Mouse (Mus musculus) heart, embryonic 15.5 days (tissue): ENCODE measurements at regions not wholly inside any gene's neighbourhood (a gene's known extent, or its start where the extent isn't known, plus 50 kb on each side); places are given as distances from the start of the nearest gene placed in this dataset.
A peak's percentile ranks its signal among the peaks of the same experiment; 100 is the strongest.

Source experiments
- ATAC-seq: fragments of 200-750 bp; cut with Nextera tagmentation; replicated peaks from 2 replicates; pipeline ENCODE4 v1.8.0; 2017; ENCODE audit warnings: low read depth, moderate TSS enrichment; ENCODE audit not compliant: insufficient number of reproducible peaks, insufficient read depth, low FRiP score
- H3K27ac ChIP-seq: fragments of 300-500 bp; sonication (generic); 2 replicates; pipeline ENCODE4 v1.5.1; 2015; ENCODE audit warnings: mild to moderate bottlenecking, inconsistent platforms
- H3K27me3 ChIP-seq: fragments of 300-500 bp; sonication (generic); 2 replicates; pipeline ENCODE4 v1.6.1; 2015; ENCODE audit warnings: inconsistent platforms
- H3K36me3 ChIP-seq: fragments of 300-500 bp; sonication (generic); 2 replicates; pipeline ENCODE4 v1.6.1; 2015; ENCODE audit warnings: mild to moderate bottlenecking, inconsistent platforms
- H3K4me1 ChIP-seq: fragments of 300-500 bp; sonication (generic); replicated peaks from 2 replicates; pipeline ENCODE4 v1.6.1; 2015; ENCODE audit warnings: inconsistent platforms
- H3K4me2 ChIP-seq: fragments of 300-500 bp; sonication (generic); 2 replicates; pipeline ENCODE4 v1.6.1; 2015; ENCODE audit warnings: inconsistent platforms, mild to moderate bottlenecking, moderate library complexity
- H3K4me3 ChIP-seq: fragments of 300-500 bp; sonication (generic); 2 replicates; pipeline ENCODE4 v1.5.1; 2015; ENCODE audit warnings: mild to moderate bottlenecking, inconsistent platforms
- H3K9ac ChIP-seq: fragments of 300-500 bp; sonication (generic); 2 replicates; pipeline ENCODE4 v1.6.1; 2015; ENCODE audit warnings: mild to moderate bottlenecking, inconsistent platforms
- H3K9me3 ChIP-seq: fragments of 300-500 bp; sonication (generic); replicated peaks from 2 replicates; pipeline ENCODE4 v1.6.1; 2016; ENCODE audit warnings: inconsistent platforms
- WGBS: fragments of 180-500 bp; shearing (Covaris S2); methylation state at CpG from one replicate; pipeline ENCODE4 v1.1.7; 2015; ENCODE audit warnings: mixed read lengths; 5-methylcytosine and 5-hydroxymethylcytosine counted together

DNA sequence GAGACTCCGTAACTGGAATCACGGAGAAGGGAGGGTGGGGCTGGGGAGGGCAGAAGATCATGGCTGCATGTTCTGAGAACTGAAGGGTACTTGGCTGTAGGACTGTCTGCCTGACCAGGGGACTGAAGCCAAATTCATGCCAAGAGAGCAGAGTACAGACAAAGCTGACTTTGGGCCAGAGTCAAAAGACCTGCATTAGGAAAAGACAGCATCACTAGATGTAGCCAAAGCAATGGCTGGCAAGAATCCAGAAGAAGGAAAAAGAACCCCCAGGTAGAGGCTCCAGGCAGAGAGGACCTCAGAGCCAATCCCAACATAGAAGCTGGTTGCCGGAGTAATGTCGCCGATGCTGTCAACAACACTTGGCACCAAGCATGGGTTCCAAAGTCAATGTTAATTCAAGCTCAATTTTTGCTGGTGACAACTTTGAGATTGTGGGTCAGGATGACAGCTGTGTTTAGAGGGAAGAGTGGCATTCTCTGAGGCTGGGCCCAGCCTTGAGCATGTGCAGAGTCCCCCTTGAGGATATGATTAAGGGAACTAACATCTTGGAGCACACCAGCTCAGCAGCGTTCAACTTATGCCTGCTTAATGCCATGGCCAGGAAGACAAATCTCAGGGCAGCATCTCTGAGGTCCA, 124.7 kb downstream of the Erv3 start:
- Histone ChIP-seq H3K4me2 (no peak overlapping the region), H3K9ac (no peak overlapping the region), H3K36me3 (no peaks in the 10 kb centered on the region), H3K4me1 (0 out of 2 replicates have a peak, but pooled peaks cover 2% of the 10 kb centered on the region), H3K27me3 (no peaks in the 10 kb centered on the region), H3K4me3 (no peak overlapping the region), H3K27ac (no peak overlapping the region), H3K9me3 (no peaks in the 10 kb centered on the region)
- WGBS, result 68% methylated on average over 6 of the region's 6 CpGs
- 0 out of 2 replicates have a peak, but pooled peaks have one; percentile 50 for ATAC-seq

DNA sequence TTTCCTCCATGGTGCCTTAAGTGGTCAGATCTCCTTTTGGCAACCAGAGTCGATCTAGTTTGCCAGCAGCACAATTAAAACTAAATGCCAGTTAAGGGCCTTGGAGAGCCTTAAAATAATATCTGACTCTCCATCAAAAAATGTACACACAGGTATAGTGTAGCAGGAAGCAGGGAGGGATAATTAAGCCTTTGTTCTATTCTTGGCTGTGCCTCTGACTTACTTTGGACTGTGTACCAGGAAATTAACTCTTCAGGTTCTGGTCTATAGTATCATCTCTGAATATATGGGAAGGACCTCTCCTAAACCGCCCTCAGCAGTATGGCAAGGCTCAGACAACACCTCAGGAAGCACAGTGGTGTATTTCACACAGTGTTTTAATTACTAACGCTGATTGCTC, 133.0 kb downstream of the Erv3 start:
- Histone ChIP-seq H3K27me3 (no peaks in the 10 kb centered on the region), H3K36me3 (no peaks in the 10 kb centered on the region), H3K27ac (no peak overlapping the region), H3K9me3 (no peaks in the 10 kb centered on the region), H3K9ac (no peak overlapping the region), H3K4me2 (no peak overlapping the region), H3K4me1 (no peaks in the 10 kb centered on the region), H3K4me3 (no peak overlapping the region)
- 73% methylated on average over 3 of the region's 3 CpGs for WGBS
- no peak for ATAC-seq

DNA sequence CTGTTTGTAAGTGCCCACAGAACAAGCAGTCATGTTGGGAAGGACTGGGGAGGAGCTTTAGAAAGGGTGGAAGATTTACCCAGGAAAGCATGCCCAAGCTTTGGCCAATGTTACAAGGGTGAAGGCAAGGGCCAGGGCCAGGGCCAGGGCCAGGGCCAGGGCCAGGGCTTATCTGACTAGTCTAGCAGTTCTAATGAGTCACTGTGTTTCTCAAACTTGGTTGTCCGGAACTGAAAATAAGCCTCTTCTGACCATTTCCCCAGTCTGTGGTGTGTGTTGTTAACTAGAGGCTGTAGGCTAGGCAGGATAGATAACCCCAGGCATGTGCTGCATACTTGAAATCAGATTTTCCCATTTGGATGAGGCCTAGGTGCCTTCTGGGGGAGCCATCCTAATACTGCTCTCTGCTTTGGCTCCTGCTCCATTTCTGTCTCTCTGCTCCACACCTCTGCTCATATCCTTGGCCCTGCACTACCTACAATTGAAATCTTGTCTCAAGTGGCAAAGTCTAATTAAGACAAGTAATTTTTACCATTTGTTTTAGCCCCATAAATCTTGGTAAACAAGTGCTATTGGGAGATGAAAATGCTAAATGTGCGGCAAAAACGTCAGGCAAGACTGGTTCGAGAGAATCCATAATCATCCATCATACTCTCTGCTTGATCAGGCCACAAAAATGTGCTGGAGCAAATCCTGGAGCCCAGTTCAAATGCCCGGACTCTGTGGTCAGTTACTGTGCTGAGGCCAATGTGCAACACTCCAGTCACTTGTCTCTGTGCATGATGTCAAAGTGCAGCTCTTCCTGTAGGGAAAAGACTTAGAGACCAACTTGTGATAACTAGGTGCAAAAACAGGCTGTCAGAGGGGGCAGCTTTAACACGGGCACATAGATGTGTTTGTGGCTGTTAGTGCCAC, 137.7 kb downstream of the Erv3 start:
- no peak overlapping the region for H3K27ac ChIP-seq
- no peak overlapping the region for H3K4me2 ChIP-seq
- H3K27me3 ChIP-seq, result no peaks in the 10 kb centered on the region
- no peaks in the 10 kb centered on the region for H3K36me3 ChIP-seq
- WGBS, result 83% methylated on average over 6 of the region's 6 CpGs
- peaks cover 3% of the 10 kb centered on the region; the same call in 1 of the 2 replicates for H3K4me1 ChIP-seq
- no peak for ATAC-seq
- H3K9ac ChIP-seq, result no peak overlapping the region
- H3K4me3 ChIP-seq, result no peak overlapping the region
- no peaks in the 10 kb centered on the region for H3K9me3 ChIP-seq

DNA sequence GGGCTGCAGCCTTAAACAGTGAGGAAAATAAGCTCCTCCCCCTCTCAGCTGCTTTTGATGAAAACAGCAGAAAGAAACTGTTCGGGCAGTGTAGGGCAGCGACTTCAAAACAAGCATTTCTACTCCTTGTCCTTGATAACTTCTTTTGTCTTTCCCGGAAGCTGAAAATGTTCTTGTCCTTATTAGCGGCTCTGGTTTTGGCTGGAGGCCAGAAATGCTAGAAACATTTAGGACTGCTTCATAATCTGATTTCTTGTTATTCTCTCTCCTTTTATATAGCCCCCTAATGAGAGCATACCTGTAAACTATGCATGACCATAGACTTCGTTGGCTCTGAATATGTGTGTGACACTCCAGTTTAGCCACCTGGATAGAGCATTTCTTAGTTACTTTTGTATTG, 142.0 kb downstream of the Erv3 start:
- 64% methylated on average over 5 of the region's 5 CpGs for WGBS

DNA sequence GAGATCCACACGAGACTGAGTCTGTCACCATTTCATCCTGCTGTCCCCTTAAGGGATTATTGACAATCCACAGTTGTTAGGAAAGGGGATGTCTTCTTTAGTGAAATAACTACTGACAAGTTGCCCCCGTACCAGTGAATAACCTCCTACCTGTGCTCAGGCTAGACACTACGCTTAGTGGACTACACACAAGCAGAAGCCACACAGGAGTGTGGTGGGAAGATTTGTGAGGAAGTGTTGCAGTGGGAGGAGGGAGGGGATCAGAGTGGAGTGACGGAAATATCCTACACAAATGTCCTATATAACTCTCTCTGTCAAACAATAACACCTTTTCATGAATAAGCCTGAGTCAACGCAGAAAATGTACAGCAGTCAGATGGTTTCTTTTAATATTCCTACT, 142.7 kb downstream of the Erv3 start:
- Histone ChIP-seq H3K9me3 (no peaks in the 10 kb centered on the region), H3K9ac (no peak overlapping the region), H3K4me2 (no peak overlapping the region), H3K27ac (no peak overlapping the region), H3K4me1 (peaks cover 3% of the 10 kb centered on the region; the same call in 1 of the 2 replicates), H3K27me3 (no peaks in the 10 kb centered on the region), H3K4me3 (no peak overlapping the region), H3K36me3 (no peaks in the 10 kb centered on the region)
- WGBS, result 85% methylated on average over 5 of the region's 5 CpGs
- ATAC-seq, result no peak

More for the DNA sequence above, 142.0 kb downstream of the Erv3 start:
- no peak for ATAC-seq
- Histone ChIP-seq H3K27ac (no peak overlapping the region), H3K9me3 (no peaks in the 10 kb centered on the region), H3K4me3 (no peak overlapping the region), H3K9ac (no peak overlapping the region), H3K4me2 (no peak overlapping the region), H3K36me3 (no peaks in the 10 kb centered on the region), H3K27me3 (no peaks in the 10 kb centered on the region), H3K4me1 (peaks cover 3% of the 10 kb centered on the region; the same call in 1 of the 2 replicates)

DNA sequence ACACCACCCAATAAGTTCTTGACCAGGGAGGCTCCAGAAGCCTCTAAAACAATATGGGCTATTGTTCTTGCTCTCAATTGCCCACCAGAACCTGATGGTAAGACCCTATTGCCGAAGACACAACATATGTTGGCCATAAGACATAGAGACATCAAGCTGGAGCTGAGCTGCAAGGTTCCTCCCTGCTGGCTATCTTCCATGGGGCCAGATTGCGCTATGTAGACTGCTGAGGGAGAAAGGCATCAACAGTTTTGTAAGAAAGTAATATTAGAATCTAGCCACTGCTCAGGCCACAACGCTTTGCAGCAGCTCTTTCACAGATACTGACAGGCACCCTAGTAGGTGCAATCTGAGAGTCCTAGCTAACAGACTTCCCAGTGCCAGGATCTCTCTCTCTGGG, 144.2 kb downstream of the Erv3 start:
- WGBS, result 72% methylated on average over 3 of the region's 3 CpGs
- Histone ChIP-seq H3K36me3 (no peaks in the 10 kb centered on the region), H3K27me3 (no peaks in the 10 kb centered on the region), H3K4me2 (no peak overlapping the region), H3K4me3 (no peak overlapping the region), H3K9me3 (no peaks in the 10 kb centered on the region; the same call in 1 of the 2 replicates), H3K9ac (no peak overlapping the region), H3K27ac (no peak overlapping the region), H3K4me1 (peaks cover 3% of the 10 kb centered on the region; the same call in 1 of the 2 replicates)
- ATAC-seq, result no peak

DNA sequence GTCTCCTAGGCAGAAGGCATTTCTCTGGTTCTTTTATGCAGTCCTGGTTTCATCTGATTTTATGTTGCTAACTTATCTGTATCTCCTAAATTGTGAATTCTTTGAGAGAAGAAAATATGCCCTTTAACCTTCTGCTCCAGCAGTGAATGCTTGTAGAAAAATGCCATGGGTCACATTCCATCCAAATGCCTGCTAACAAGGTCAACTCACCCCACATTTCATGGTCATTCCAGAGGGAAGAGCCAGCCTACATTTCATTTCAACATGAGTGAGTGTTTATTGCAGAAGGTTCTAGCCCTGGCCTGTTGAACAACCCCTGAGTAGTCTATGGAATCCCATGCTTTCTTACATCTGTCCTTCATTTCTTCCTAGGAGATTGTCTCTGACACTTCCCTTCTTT, 147.7 kb downstream of the Erv3 start:
- H3K9ac ChIP-seq, result no peak overlapping the region
- H3K27ac ChIP-seq, result no peak overlapping the region
- H3K4me2 ChIP-seq, result no peak overlapping the region
- no peaks in the 10 kb centered on the region for H3K27me3 ChIP-seq
- ATAC-seq, result no peak
- H3K9me3 ChIP-seq, result no peaks in the 10 kb centered on the region; the same call in 1 of the 2 replicates
- H3K36me3 ChIP-seq, result no peaks in the 10 kb centered on the region
- H3K4me3 ChIP-seq, result no peak overlapping the region
- H3K4me1 ChIP-seq, result no peaks in the 10 kb centered on the region

DNA sequence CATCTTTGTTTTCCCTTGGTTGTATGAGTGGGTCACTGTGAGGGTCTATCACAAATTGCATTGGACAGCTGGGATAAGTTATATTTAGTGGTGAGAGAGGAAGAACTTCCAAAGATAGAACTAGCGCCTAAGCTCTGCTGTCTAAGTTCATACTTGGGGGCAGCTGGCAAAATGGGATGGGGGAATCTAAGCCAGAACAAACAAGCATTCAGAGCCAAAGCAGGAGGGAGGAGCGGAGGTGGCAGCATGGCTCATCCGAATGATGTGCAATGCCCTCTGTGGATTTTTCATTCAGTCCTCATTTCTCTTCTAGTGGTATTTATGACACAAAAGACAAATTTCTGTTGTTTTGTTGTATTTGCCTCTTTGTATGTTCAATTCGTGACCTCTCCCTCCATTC, 144.5 kb upstream of the Adra1d start:
- no peak overlapping the region for H3K27ac ChIP-seq

DNA sequence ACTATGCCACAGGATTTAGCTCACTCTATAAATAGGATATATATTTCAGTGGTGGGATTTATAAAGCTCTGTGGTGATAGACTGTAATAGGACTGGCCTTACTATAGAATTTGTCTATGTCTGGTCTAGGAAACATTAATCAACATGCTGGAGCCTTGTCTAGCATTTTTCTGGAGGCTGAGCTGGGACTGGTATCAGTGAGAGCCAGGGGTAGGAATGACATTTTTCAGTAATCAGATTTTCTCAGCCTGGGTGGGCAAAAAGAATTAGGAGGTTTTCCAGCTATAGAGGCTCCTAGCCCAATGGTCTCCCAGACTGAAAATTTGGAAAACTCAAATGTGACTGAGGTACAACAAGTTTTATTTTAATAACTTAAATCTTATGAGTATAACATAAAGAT, 142.3 kb upstream of the Adra1d start:
- peak overlapping the region; percentile 63 for H3K27ac ChIP-seq
- 0 out of 2 replicates have a peak, but pooled peaks have one; percentile 22 for ATAC-seq
- no peak overlapping the region for H3K4me3 ChIP-seq

More for the DNA sequence above, 144.5 kb upstream of the Adra1d start:
- 56% methylated on average over 4 of the region's 4 CpGs for WGBS
- Histone ChIP-seq H3K4me3 (no peak overlapping the region), H3K4me2 (no peak overlapping the region), H3K36me3 (no peaks in the 10 kb centered on the region), H3K9me3 (no peaks in the 10 kb centered on the region; the same call in 1 of the 2 replicates), H3K4me1 (peaks cover 21% of the 10 kb centered on the region), H3K9ac (no peak overlapping the region), H3K27me3 (no peaks in the 10 kb centered on the region)
- no peak for ATAC-seq

DNA sequence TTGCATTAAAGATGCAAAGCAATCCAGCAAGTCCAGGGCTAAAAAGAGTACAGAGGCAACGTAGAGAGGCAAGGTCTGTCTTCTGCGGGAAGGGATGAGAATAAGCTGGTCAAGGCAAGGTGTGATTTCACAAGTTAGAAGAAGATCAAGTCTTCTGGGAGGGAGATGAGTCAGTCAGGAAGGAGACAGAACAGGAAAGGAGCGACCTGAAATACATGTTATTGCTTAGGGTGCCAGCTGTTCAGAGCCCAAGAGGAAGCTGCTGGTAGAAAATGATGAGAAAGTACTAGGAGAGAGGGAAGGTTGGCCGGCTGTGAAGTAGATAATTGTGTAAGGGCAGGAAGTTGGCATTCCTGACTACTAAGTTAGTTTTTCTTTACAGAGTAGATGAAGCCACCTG, 140.1 kb upstream of the Adra1d start:
- Histone ChIP-seq H3K4me3 (no peak overlapping the region), H3K27ac (no peak overlapping the region), H3K9ac (no peak overlapping the region), H3K27me3 (no peaks in the 10 kb centered on the region), H3K36me3 (no peaks in the 10 kb centered on the region), H3K9me3 (no peaks in the 10 kb centered on the region), H3K4me1 (peaks cover 24% of the 10 kb centered on the region), H3K4me2 (no peak overlapping the region)
- no peak for ATAC-seq
- 78% methylated on average over 4 of the region's 4 CpGs for WGBS

More for the DNA sequence above, 142.3 kb upstream of the Adra1d start:
- no peak overlapping the region for H3K4me2 ChIP-seq
- no peaks in the 10 kb centered on the region for H3K36me3 ChIP-seq
- H3K9ac ChIP-seq, result no peak overlapping the region
- H3K9me3 ChIP-seq, result no peaks in the 10 kb centered on the region
- H3K27me3 ChIP-seq, result no peaks in the 10 kb centered on the region
- H3K4me1 ChIP-seq, result peaks cover 24% of the 10 kb centered on the region

DNA sequence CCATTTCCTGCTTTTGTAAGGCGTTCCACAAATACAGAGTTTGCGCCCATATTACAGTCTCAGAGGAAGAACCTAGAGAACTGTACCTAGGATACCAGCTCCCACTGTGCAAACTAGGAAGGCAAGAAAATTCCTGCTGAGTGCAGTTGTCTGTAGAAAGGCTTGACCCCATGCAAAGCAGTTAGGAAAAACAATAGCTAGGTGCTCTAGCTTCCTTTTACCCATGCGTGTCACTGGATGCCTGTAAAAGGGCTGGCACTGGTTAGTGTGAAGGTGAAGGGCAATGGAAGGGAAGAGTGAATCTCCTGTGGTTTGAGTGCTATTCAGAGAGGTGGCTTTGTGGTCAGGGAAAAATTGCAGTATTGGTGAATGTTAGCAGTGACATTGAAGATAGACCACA, 137.7 kb upstream of the Adra1d start:
- Histone ChIP-seq H3K27ac (no peak overlapping the region), H3K4me1 (peaks cover 18% of the 10 kb centered on the region), H3K4me2 (no peak overlapping the region), H3K9ac (no peak overlapping the region), H3K27me3 (no peaks in the 10 kb centered on the region), H3K9me3 (no peaks in the 10 kb centered on the region), H3K4me3 (no peak overlapping the region), H3K36me3 (no peaks in the 10 kb centered on the region)
- ATAC-seq, result no peak
- 80% methylated on average over 3 of the region's 3 CpGs for WGBS
